Mouse (Mus musculus) stomach, postnatal 0 days (tissue): Measurements from ENCODE around the gene Zfp712. TPM values are rescaled to one million over a fixed set of nuclear protein-coding genes. Genes with fewer than 3 reads are reported as not detected.

ENCODE experiments used
- ATAC-seq: fragments of 200-750 bp; cut with Nextera tagmentation; 2 replicates; pipeline ENCODE4 v1.8.0; 2017; ENCODE audit not compliant: low FRiP score, low TSS enrichment
- DNase-seq: peaks from one replicate; pipeline ENCODE4 v3.0.0-alpha.2; 2016; ENCODE audit warnings: low spot score
- H3K27ac ChIP-seq: fragments of 300-500 bp; sonication (generic); replicated peaks from 2 replicates; pipeline ENCODE4 v1.5.1; 2014; ENCODE audit warnings: mild to moderate bottlenecking, control low read depth
- H3K27me3 ChIP-seq: fragments of 300-500 bp; sonication (generic); 2 replicates; pipeline ENCODE4 v1.6.1; 2014; ENCODE audit warnings: low read length; ENCODE audit not compliant: control insufficient read depth, insufficient read depth
- H3K36me3 ChIP-seq: fragments of 300-500 bp; sonication (generic); 2 replicates; pipeline ENCODE4 v1.6.1; 2014; ENCODE audit warnings: low read length, mixed read lengths; ENCODE audit not compliant: control insufficient read depth, insufficient read depth
- H3K4me1 ChIP-seq: fragments of 300-500 bp; sonication (generic); replicated peaks from 2 replicates; pipeline ENCODE4 v1.6.1; 2014; ENCODE audit warnings: antibody characterized with exemption; ENCODE audit not compliant: control insufficient read depth, insufficient read depth
- H3K4me2 ChIP-seq: fragments of 300-500 bp; sonication (generic); replicated peaks from 2 replicates; pipeline ENCODE4 v1.6.1; 2014; ENCODE audit warnings: low read depth, mild to moderate bottlenecking, control low read depth, moderate library complexity
- H3K4me3 ChIP-seq: fragments of 300-500 bp; sonication (generic); 2 replicates; pipeline ENCODE4 v1.5.1; 2014; ENCODE audit warnings: low read depth, low read length, control low read depth
- H3K9ac ChIP-seq: fragments of 300-500 bp; sonication (generic); 2 replicates; pipeline ENCODE4 v1.6.1; 2014; ENCODE audit warnings: mild to moderate bottlenecking, low read length, control low read depth, mixed read lengths
- H3K9me3 ChIP-seq: fragments of 300-500 bp; sonication (generic); 2 replicates; pipeline ENCODE4 v1.6.1; 2016; ENCODE audit warnings: low read length; ENCODE audit not compliant: control insufficient read depth
- CTCF ChIP-seq: IDR thresholded peaks from 2 replicates; pipeline ENCODE4 v1.5.1; 2016; ENCODE audit warnings: antibody characterized with exemption, low read depth, mild to moderate bottlenecking, moderate library complexity
- EP300 ChIP-seq: optimal IDR thresholded peaks from 2 replicates; pipeline ENCODE3; 2016; ENCODE audit warnings: antibody characterized with exemption
- WGBS: fragments of 180-500 bp; shearing (Covaris S2); extraction: QIAGEN DNeasy Blood & Tissue Kit; methylation state at CpG from one replicate; pipeline ENCODE4 v1.1.7; 2014; 5-methylcytosine and 5-hydroxymethylcytosine counted together
- polyA plus RNA-seq: library from polyadenylated mRNA; unstranded; fragments of >200 nt; fragmentation: Nextera tagmentation; extraction: Ambion mirVana; gene quantifications from 2 replicates; pipeline ENCODE4 v1.2.1, GENCODE M21; 2015

Gene Zfp712
- 1.1 and 1.2 TPM in 2 replicates for polyA plus RNA-seq

DNA sequence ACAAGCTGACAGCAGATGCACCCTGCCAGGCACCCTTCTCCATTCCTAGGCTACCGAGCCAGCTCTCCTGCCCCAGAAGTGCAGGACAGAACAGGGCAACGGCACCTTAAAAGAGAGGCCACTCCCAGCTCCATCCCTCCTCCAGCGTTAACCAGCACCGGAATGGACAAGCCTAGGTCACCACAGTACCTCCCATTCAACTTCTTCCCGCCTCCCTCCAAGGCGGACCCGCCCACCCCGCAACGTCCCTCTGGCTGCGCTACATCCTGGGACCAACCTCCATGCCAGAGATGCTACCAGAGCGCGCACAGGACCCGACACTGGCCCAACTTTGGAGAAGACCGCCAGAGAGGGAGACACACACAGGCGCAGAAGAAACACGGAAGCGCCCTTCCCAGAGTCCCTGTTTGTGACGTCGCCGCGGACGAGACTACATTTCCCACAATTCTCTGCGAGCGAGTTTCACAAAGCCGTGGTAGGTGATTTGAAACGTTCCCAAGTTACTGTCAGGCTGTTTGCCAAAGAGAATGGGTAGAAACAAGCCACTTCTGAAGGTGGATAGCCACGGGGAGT lies at the start of gene Zfp712:
Gene Zfp712, minus strand, starts transcription at position 385 of the 573 bp plus-strand sequence.
- Histone ChIP-seq H3K36me3 (no peaks in the 10 kb centered on the region), H3K4me1 (no peaks in the 10 kb centered on the region), H3K27me3 (no peaks in the 10 kb centered on the region), H3K4me3 (peak within 1 kb of the TSS; percentile 54), H3K9ac (peak within 1 kb of the TSS; percentile 52), H3K27ac (peak within 1 kb of the TSS; percentile 78), H3K9me3 (no peaks in the 10 kb centered on the region), H3K4me2 (peak within 1 kb of the TSS; percentile 73)
- under 1% methylated on average over 27 of the region's 27 CpGs for WGBS
- ATAC-seq (peak; percentile 98), DNase-seq (peak; percentile 91)
- no peak for TF ChIP-seq EP300
- no peak for TF ChIP-seq CTCF

DNA sequence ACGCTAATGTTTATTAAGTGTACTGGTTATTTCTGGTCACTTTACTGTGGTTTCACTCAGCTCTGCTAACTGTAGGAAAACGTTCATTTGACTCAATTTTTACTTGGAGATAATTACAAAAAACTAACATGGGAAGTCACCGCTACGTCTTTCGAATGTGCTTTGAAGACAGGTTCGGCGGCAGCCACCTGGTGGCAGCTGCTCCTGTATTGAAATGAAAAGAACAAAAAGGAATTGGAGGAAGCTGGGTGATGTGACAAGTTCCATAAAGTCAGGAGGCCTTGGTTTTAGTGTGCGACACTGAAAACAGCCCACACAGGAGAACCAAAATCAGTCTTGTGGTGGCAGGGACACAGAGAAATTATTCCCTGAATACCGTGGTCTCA lies 47.8 kb upstream of the Zfp712 start:
- TF ChIP-seq EP300 (no peak), CTCF (peak; percentile 44)
- DNase-seq (peak; percentile 65), ATAC-seq (peak; percentile 75)
- H3K4me1 ChIP-seq: 0 out of 2 replicates have a peak, but pooled peaks cover 2% of the 10 kb centered on the region
- H3K9me3 ChIP-seq: no peaks in the 10 kb centered on the region
- H3K36me3 ChIP-seq: no peaks in the 10 kb centered on the region
- H3K4me2 ChIP-seq: peak overlapping the region; percentile 43
- no peaks in the 10 kb centered on the region for H3K27me3 ChIP-seq
- H3K4me3 ChIP-seq: peak overlapping the region; percentile 71
- peak overlapping the region; percentile 36; the same call in 1 of the 2 replicates for H3K27ac ChIP-seq
- H3K9ac ChIP-seq: peak overlapping the region; percentile 1; the same call in 1 of the 2 replicates
- WGBS: 3% methylated on average over 9 of the region's 9 CpGs

DNA sequence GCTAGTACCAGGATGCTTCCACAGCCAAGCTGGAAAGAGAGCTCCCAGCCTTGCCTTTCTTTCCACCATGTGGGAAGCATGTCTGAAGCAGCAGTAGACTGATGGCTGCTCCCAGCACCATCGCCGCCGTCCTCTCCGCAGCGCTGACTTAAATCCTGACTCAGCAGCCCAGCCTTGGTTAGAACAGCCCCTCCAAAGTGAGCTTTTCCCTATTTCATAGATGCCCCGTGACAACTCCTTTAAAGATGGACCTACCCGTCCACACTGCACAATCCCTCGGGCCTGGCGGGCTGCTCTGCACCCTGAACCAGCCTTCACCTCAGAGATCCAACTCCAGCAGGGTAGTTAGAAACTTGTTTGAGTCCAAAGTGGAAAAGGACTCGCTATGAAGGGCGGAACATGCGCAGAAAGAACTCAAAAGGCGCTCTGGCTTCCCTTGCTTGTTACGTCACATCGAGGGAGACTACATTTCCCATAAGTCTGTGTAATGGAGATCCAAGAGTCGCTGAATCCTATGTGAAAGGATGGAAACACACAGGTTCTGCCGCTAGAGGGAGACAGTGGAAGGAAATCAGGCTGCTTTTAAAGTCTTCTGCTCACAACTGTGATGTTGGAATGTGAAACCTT lies 47.3 kb upstream of the Zfp712 start, which contains the start of gene Gm28557:
Gene Gm28557, minus strand, starts transcription at position 411 of the 627 bp plus-strand sequence.
- H3K9ac ChIP-seq: peak within 1 kb of the TSS; percentile 75
- WGBS: 0% methylated on average over 17 of the region's 17 CpGs
- H3K36me3 ChIP-seq: no peaks in the 10 kb centered on the region
- H3K4me2 ChIP-seq: peak within 1 kb of the TSS; percentile 72
- no peaks in the 10 kb centered on the region for H3K9me3 ChIP-seq
- H3K4me1 ChIP-seq: 0 out of 2 replicates have a peak, but pooled peaks cover 2% of the 10 kb centered on the region
- no peaks in the 10 kb centered on the region for H3K27me3 ChIP-seq
- DNase-seq (peak; percentile 87), ATAC-seq (peak; percentile 99)
- H3K27ac ChIP-seq: peak within 1 kb of the TSS; percentile 94
- TF ChIP-seq EP300 (no peak), CTCF (peak; percentile 93)
- H3K4me3 ChIP-seq: peak within 1 kb of the TSS; percentile 71

DNA sequence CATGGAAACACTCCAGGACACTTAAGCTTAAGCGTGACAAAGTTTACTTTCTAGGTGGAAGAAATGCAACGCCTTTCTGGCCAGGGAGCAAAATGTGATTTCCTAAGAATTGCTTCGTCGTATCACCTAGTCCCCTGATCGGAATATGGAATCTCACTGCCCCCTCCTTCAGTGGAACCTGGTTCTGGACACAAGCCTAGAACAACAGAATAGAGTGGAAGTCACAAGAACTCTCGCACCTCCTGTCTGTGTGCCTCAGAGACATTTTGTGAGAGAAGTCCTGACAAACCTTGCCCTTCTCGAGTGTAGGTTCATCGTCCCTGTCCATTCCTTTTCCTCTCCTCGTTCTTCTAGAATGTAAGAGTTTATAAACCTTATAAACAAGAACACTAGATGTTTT lies 46.7 kb upstream of the Zfp712 start:
- Histone ChIP-seq H3K36me3 (no peaks in the 10 kb centered on the region), H3K9ac (peak overlapping the region; percentile 75), H3K4me1 (0 out of 2 replicates have a peak, but pooled peaks cover 2% of the 10 kb centered on the region), H3K4me3 (peak overlapping the region; percentile 71), H3K4me2 (peak overlapping the region; percentile 72), H3K27me3 (no peaks in the 10 kb centered on the region), H3K9me3 (no peaks in the 10 kb centered on the region), H3K27ac (peak overlapping the region; percentile 94)
- TF ChIP-seq EP300 (no peak), CTCF (no peak)
- no peak for ATAC-seq
- 34% methylated on average over 9 of the region's 9 CpGs for WGBS
- DNase-seq: no peak

DNA sequence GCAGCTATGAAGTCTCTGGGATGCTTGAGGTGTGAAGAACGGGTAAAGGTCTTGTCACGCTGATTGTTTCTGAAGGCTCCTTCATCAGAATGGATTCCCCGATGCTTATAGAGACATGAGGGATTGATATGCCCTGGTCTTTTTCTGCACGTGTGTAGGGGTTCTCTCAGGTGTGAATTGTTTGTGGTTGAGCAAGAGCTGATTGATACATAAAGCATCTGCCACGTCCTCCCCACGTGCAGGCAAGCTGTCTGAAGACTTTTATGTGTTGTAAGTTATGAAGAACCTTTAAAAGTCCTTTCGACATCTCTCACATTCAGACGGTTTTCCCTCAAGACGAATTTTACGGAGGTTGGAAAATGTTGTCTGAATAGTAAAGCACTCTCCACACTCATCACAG lies 36.9 kb upstream of the Zfp712 start, which contains the start of gene Zfp708:
Gene Zfp708, minus strand, starts transcription at position 101 of the 400 bp plus-strand sequence.
- H3K27me3 ChIP-seq: no peaks in the 10 kb centered on the region
- no peak within 1 kb of the TSS for H3K27ac ChIP-seq
- H3K9ac ChIP-seq: no peak within 1 kb of the TSS
- TF ChIP-seq CTCF (no peak), EP300 (no peak)
- H3K4me1 ChIP-seq: no peaks in the 10 kb centered on the region
- no peaks in the 10 kb centered on the region for H3K9me3 ChIP-seq
- ATAC-seq: no peak
- H3K36me3 ChIP-seq: 0 out of 2 replicates have a peak, but pooled peaks cover 2% of the 10 kb centered on the region
- no peak for DNase-seq
- H3K4me2 ChIP-seq: no peak within 1 kb of the TSS
- 91% methylated on average over 10 of the region's 10 CpGs for whole genome bisulfite sequencing
- no peak within 1 kb of the TSS for H3K4me3 ChIP-seq

DNA sequence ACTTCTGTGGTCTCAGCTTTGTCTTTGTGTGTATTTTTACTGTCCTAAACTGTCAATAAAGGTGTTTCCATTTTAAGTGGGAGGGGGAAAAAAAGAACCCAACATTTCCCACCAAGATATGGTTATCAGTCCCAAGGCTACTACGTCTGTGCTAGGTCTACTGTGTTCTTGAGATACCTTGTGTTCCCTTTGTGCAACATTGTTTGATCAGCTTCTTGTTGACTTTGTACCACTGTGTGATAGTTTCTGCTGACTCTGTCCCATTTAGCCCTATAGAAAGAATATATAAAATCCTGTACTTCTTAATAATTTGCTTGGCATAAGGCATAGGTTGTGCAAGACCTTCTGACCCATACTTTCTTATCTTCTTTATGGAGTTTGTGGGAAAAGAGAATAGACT lies 29.2 kb upstream of the Zfp712 start:
- Histone ChIP-seq H3K36me3 (no peaks in the 10 kb centered on the region), H3K27ac (no peak overlapping the region), H3K9me3 (no peaks in the 10 kb centered on the region), H3K9ac (no peak overlapping the region), H3K27me3 (no peaks in the 10 kb centered on the region), H3K4me1 (no peaks in the 10 kb centered on the region), H3K4me3 (no peak overlapping the region), H3K4me2 (no peak overlapping the region)
- no peak for TF ChIP-seq CTCF
- no peak for TF ChIP-seq EP300
- 52% methylated on average over 1 of the region's 1 CpGs for WGBS
- ATAC-seq (peak; percentile 86; the same call in 1 of the 2 replicates), DNase-seq (no peak)
